Mouse (Mus musculus): ENCODE data around the gene Uck1. TPM values are rescaled to one million over a fixed set of nuclear protein-coding genes. Genes with fewer than 3 reads are reported as not detected.
A peak's percentile ranks its signal among the peaks of the same experiment; 100 is the strongest.

Uck1 gene
- polyA plus RNA-seq, 1 experiment from 2014 or later = 74.0 TPM

DNA sequence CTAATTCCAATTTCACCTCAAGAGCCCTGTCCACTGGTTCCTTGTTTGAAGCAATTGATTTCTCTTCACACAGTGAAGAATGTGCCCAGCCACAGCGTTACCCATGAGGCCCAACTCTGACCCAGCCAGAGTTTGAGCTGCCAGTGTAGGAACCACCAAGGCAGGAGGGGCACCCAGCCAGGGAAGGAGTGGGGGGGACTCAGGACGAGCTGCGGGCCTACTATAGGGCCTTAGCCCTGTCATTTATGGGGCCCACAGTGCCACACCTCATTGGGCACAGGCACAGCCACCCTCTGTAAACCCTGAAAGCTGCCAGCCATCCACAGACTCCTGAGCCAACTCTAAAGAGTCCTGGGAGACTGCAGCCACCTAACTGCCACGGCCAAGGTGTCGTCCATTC is 5.4 kb downstream of the Uck1 start:
- Histone ChIP-seq H3K36me3 (peaks cover 79% of the 10 kb centered on the region), H3K4me1 (peaks cover 11% of the 10 kb centered on the region), H3K9ac (no peak overlapping the region), H3K9me3 (no peaks in the 10 kb centered on the region), H3K27me3 (replicated peaks) (no peaks in the 10 kb centered on the region), H3K4me3 (no peak overlapping the region), H3K27ac (no peak overlapping the region), H3K4me2 (replicated peaks) (no peak overlapping the region)
- no peak for ATAC-seq (ENCODE audit: low FRiP score, low read depth)
- WGBS = 86% methylated on average over 5 of the region's 5 CpGs

DNA sequence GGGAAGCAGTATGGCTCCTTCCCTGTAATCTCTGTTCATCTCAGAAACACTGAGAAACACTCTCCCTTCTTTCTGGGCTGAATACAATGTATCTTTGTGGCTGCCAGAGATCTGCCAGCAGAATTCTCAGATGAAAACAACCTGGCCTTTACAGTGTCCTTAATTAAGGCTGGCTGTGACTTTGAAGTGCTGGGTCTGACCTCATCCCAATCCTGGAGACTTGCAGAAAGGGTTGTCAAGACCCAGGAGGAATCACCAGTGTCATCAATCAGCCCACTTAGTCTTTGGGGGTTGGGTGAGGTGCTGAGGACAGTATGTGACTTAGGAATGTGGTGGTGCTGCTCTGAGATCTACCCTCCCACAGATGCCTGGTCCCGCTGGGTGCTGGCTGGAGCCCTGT is 6.6 kb downstream of the Uck1 start:
- peaks cover 89% of the 10 kb centered on the region for H3K36me3 ChIP-seq

DNA sequence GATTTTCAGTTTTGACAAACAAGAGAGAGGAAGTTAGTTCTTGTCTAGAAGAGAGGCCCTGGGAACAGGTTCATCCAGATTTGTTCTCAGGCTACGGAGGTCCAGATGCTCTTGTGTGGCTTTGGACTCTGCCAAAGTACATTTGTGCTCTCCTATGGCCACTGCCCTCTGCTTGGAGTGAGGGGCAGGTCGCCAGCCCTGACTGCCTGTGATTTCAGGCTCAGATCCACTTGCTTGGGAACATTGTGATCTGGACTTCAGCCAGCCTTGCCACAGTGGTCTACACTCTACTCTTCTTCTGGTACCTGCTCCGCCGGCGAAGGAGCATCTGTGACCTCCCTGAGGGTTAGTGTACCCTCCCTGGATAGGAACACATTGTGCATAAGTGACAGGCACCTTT is 7.3 kb downstream of the Uck1 start:
- Histone ChIP-seq H3K4me3 (no peak overlapping the region), H3K4me1 (no peaks in the 10 kb centered on the region), H3K4me2 (replicated peaks) (no peak overlapping the region), H3K36me3 (peaks cover 88% of the 10 kb centered on the region), H3K9me3 (no peaks in the 10 kb centered on the region), H3K9ac (no peak overlapping the region), H3K27ac (no peak overlapping the region), H3K27me3 (replicated peaks) (no peaks in the 10 kb centered on the region)
- WGBS = 96% methylated on average over 5 of the region's 5 CpGs
- no peak for ATAC-seq (ENCODE audit: low FRiP score, low read depth)

More for the DNA sequence above, 6.6 kb downstream of the Uck1 start:
- Histone ChIP-seq H3K4me1 (no peaks in the 10 kb centered on the region), H3K27me3 (replicated peaks) (no peaks in the 10 kb centered on the region), H3K4me2 (replicated peaks) (no peak overlapping the region), H3K4me3 (no peak overlapping the region), H3K9me3 (no peaks in the 10 kb centered on the region), H3K27ac (no peak overlapping the region), H3K9ac (no peak overlapping the region)
- ATAC-seq (ENCODE audit: low FRiP score, low read depth) = no peak
- 100% methylated on average over 1 of the region's 1 CpGs for WGBS

DNA sequence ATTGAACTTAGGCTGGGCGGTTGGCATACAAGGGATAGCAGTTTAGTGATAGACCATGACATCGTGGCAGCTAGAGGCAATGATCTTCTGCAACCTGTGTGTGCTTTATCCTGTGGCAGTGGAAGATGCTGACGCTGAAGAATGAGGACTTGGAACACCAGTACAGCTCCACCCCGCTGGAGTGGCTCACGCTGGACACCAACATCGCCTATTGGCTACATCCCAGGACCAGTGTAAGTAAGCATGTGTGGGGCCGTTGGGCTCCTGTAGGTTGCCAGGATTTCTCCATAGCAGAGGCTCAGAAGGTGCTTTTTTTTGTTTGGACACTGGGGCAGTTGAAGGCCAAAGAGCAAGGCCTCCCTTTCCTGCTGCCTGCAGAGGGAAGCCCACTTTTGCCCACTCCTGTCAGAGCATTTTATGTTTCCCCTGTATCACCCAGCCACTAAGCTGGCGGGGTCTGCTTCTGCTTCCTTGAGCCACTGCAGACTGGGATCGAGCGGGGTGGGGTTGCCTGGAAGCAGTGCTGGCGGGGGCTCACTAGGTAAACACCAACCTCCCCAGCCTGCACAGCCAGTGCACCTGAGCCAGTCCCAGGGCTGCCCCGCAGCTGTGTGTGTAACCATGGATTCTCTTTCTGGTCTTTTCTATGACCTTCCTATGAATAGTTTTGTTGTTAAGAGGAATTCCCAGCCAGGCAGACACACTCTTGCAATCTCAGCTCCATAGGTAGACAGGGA is 8.0 kb downstream of the Uck1 start:
- no peaks in the 10 kb centered on the region for H3K4me1 ChIP-seq
- no peak overlapping the region for H3K9ac ChIP-seq
- peaks cover 81% of the 10 kb centered on the region for H3K36me3 ChIP-seq
- H3K27ac ChIP-seq = no peak overlapping the region
- no peak for ATAC-seq (ENCODE audit: low FRiP score, low read depth)
- no peak overlapping the region for H3K4me2 ChIP-seq (replicated peaks)
- H3K9me3 ChIP-seq = no peaks in the 10 kb centered on the region
- H3K4me3 ChIP-seq = no peak overlapping the region
- 91% methylated on average over 12 of the region's 12 CpGs for WGBS
- no peaks in the 10 kb centered on the region for H3K27me3 ChIP-seq (replicated peaks)

DNA sequence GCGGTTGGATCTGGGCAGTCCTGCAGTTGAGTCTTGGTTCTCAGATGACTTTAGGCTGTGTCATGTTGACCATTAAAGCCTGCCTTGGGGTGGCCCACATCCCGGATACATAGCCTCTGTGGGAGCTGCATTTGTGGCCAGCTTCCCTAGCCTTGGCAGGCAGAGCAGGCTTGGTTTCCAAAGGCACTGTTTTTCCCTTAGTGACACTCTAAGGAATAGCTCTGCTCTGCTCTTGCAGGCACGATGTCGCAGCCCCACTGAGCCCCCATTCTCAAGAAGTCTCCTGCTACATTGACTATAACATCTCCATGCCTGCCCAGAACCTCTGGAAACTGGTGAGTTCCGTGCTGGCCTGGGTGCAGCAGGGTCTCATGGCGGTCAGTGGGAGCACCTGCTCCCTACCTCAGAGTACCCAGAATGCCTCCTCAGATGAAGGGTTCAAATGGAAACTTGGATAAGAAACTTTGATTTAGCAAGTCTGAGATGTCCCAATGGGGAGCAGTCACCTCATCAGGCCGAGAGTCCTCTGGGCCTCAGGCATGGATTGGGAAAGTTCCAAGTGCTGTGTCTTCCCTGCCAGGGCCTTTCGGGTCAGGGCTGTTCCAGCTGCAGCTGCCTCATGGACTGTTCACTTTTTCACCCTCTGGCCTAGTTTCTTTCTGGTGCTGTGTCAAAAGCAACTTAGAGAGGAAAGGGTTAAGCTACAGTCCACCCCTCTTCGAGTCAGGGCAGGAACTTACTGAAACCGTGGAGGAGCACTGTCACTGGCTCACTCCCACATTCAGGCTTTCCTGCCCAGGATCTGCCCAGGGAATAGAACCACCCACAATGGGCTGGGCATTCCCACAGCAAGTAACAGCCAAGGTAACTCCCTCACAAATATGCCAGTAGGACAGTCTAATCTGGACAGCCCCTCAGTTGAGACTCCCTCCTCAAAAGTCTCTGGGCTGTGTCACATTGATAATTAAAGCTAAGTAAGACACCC is 11.3 kb downstream of the Uck1 start:
- no peak for ATAC-seq (ENCODE audit: low FRiP score, low read depth)
- H3K36me3 ChIP-seq = peaks cover 77% of the 10 kb centered on the region
- no peaks in the 10 kb centered on the region for H3K27me3 ChIP-seq (replicated peaks)
- no peak overlapping the region for H3K9ac ChIP-seq
- no peaks in the 10 kb centered on the region for H3K9me3 ChIP-seq
- no peak overlapping the region for H3K4me2 ChIP-seq (replicated peaks)
- 83% methylated on average over 10 of the region's 10 CpGs for WGBS
- no peak overlapping the region for H3K4me3 ChIP-seq
- H3K4me1 ChIP-seq = no peaks in the 10 kb centered on the region
- H3K27ac ChIP-seq = no peak overlapping the region

DNA sequence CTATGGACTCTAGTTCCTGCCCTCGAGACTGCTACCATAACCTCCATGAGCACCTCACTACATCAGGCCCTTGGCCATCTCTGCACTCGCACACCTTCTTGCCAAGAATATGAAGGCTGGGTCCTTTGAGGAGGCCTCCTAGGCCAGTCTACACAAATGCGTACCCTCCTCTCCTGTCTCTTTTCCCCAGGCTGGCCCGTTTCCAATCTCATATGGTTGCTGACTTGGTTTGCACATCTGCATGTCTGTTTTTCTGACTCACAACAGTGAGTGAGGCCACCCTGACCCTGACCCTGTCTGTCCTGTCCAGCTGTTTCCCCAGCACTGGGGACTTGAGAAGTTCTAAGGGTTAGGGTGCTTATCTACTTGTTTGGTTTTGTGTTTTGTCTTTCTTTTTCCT is 13.2 kb downstream of the Uck1 start:
- H3K27ac ChIP-seq = no peak overlapping the region
- no peaks in the 10 kb centered on the region for H3K9me3 ChIP-seq
- no peak for ATAC-seq (ENCODE audit: low FRiP score, low read depth)
- no peaks in the 10 kb centered on the region for H3K27me3 ChIP-seq (replicated peaks)
- no peak overlapping the region for H3K9ac ChIP-seq
- H3K36me3 ChIP-seq = peaks cover 67% of the 10 kb centered on the region
- no peak overlapping the region for H3K4me3 ChIP-seq
- WGBS = 84% methylated on average over 4 of the region's 4 CpGs
- no peak overlapping the region for H3K4me2 ChIP-seq (replicated peaks)
- no peaks in the 10 kb centered on the region for H3K4me1 ChIP-seq

DNA sequence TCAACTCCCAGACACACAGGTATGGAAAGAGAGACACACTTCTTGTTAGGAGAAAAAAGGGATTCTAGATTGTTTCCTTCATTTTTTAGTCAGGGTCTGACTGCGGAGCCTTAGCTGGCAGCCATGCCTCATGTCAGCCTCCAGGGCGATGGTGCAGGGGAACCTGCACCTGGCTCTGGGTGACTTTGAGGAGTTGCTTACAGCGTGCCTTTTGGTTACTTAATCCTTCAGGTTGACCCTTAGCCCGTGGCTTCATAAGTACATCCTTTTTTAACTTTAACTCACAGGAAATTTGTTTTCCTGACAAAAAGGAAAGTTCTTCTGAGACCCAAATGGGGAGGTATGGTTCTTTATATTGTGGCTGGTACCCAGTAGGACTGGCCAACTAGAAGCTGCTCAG is 17.0 kb downstream of the Uck1 start:
- H3K27me3 ChIP-seq (replicated peaks) = no peaks in the 10 kb centered on the region
- 93% methylated on average over 4 of the region's 4 CpGs for WGBS
- no peak overlapping the region for H3K4me3 ChIP-seq
- no peaks in the 10 kb centered on the region for H3K9me3 ChIP-seq
- H3K4me2 ChIP-seq (replicated peaks) = no peak overlapping the region
- ATAC-seq (ENCODE audit: low FRiP score, low read depth) = no peak
- no peak overlapping the region for H3K27ac ChIP-seq
- peaks cover 40% of the 10 kb centered on the region for H3K36me3 ChIP-seq
- H3K4me1 ChIP-seq = no peaks in the 10 kb centered on the region
- H3K9ac ChIP-seq = no peak overlapping the region

DNA sequence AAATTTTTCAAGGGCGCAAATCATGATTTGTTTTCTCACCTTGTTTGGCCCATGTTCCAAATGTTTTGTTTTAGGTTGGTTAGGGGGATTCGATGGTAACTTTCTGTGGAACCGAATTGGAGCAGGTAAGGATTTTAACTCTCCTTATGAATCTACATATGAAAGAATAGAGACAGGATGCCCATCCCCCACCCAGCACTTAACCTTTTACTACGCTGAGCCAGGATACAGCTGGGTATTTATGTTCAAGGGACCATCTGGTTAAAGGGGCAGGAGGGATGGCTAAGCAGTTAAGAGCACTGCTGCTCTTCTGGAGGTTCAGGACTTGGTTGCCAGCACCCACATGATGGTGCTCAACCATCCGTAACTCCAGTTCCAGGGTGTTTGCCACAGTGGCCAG is 19.4 kb downstream of the Uck1 start:
- Histone ChIP-seq H3K27ac (no peak overlapping the region), H3K4me1 (peaks cover 6% of the 10 kb centered on the region), H3K9ac (no peak overlapping the region), H3K27me3 (replicated peaks) (no peaks in the 10 kb centered on the region), H3K4me3 (no peak overlapping the region), H3K9me3 (no peaks in the 10 kb centered on the region), H3K36me3 (peaks cover 33% of the 10 kb centered on the region), H3K4me2 (replicated peaks) (no peak overlapping the region)
- ATAC-seq (ENCODE audit: low FRiP score, low read depth) = no peak
- WGBS = 78% methylated on average over 5 of the region's 5 CpGs

DNA sequence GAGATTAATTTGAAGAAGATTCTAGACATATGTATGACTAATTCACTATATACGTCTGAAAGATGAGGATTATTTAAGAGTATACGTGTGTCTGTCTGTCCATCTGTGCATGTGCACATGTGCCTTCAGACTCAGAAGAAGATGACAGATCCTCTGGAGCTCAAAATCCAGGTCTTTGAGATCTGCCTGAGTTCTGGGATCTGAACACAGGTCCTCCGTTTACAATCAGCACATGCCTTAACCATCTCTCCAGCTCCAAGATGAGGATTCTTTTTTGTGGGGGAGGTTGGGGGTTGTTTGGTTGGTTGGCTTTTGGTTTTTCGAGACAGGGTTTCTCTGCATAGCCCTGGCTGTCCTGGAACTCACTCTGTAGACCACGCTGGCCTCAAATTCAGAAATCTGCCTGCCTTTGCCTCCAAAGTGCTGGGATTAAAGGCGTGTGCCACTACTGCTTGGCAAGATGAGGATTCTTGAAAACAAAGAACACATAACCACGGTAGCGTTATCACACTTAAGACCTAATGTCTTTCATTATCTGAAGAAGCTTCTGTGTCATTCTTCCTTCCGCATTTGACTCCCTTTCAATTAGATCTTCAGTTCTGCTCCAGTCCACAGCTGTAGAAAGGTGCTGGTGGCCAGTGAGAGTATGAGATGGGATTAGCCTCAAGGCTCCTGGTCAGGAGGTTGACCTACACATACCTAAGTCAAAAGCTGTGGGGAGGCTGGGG is 21.1 kb downstream of the Uck1 start:
- peaks cover 16% of the 10 kb centered on the region for H3K4me1 ChIP-seq
- H3K4me2 ChIP-seq (replicated peaks) = no peak overlapping the region
- ATAC-seq (ENCODE audit: low FRiP score, low read depth) = no peak
- 94% methylated on average over 9 of the region's 9 CpGs for WGBS
- peaks cover 20% of the 10 kb centered on the region for H3K36me3 ChIP-seq
- no peak overlapping the region for H3K4me3 ChIP-seq
- no peak overlapping the region for H3K27ac ChIP-seq
- no peaks in the 10 kb centered on the region for H3K9me3 ChIP-seq
- H3K9ac ChIP-seq = no peak overlapping the region
- H3K27me3 ChIP-seq (replicated peaks) = no peaks in the 10 kb centered on the region

DNA sequence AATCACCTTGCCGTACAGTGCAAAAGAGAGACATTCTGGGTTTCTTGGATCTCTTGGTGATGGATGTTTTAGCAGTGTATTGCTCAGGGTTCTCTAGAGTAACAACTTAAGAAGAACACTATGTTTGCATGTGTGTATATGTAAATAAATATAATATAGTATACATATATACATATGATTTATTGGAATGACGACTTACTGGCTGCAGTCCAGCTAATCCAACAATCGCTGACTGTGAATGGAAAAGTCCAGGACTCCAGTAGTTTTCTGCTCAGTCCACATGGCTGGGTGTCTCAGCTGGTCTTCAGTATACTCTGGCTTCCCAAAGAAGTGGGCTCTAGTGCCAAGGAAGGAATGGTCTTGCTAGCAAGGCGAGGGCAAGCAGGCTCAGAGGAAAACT is 22.4 kb downstream of the Uck1 start:
- H3K9me3 ChIP-seq = no peaks in the 10 kb centered on the region
- H3K27me3 ChIP-seq (replicated peaks) = no peaks in the 10 kb centered on the region
- H3K4me2 ChIP-seq (replicated peaks) = peak overlapping the region; percentile 88
- WGBS = 42% methylated on average over 4 of the region's 4 CpGs
- peak overlapping the region; percentile 74; the same call in 1 of the 2 replicates for H3K9ac ChIP-seq
- H3K4me1 ChIP-seq = peaks cover 16% of the 10 kb centered on the region
- H3K36me3 ChIP-seq = peaks cover 22% of the 10 kb centered on the region
- ATAC-seq (ENCODE audit: low FRiP score, low read depth) = no peak
- no peak overlapping the region for H3K27ac ChIP-seq
- peak overlapping the region; percentile 62 for H3K4me3 ChIP-seq

DNA sequence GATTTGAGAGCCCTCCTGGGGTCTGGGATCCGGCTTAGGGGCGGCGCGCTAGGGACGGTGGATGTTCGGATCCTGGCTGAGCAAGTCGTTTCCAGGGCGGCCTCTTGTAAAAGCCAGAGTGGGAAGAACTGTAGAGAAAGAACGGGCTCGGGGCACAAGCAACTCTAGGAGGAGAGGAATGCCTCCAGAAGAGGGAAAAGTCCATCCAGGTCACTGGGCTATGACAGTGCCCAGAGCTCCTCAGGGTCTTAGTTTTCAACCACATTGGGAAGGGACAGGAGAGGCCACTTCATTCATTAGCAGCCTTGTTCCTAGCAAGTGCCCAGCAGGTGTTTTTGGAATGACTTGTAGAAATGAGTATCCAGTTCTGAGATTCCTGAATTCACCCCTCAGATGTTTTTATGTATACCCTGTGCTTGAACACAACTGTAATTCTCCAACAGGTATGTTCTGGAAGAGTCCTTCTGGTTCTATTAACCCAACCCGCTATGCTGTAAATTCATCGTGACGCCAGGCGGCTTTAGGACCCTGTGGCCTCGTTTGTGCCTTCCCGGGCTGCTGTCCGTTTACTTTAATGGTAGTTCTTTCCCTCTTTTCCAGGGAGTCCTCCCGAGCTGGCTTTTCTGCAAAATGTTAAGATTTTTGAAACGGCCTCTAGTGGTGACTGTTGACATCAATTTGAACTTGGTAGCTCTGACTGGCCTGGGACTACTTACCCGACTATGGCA is 23.0 kb downstream of the Uck1 start:
- H3K9ac ChIP-seq = peak overlapping the region; percentile 74
- H3K4me2 ChIP-seq (replicated peaks) = peak overlapping the region; percentile 88
- peaks cover 16% of the 10 kb centered on the region for H3K4me1 ChIP-seq
- under 1% methylated on average over 20 of the region's 20 CpGs for WGBS
- H3K4me3 ChIP-seq = peak overlapping the region; percentile 62
- peaks cover 28% of the 10 kb centered on the region for H3K36me3 ChIP-seq
- ATAC-seq (ENCODE audit: low FRiP score, low read depth) = peak; percentile 45
- H3K27ac ChIP-seq = peak overlapping the region; percentile 51; the same call in 1 of the 2 replicates
- H3K27me3 ChIP-seq (replicated peaks) = no peaks in the 10 kb centered on the region
- H3K9me3 ChIP-seq = no peaks in the 10 kb centered on the region
